Mouse (Mus musculus): ENCODE results near the gene Macrod2.

Macrod2 gene

DNA sequence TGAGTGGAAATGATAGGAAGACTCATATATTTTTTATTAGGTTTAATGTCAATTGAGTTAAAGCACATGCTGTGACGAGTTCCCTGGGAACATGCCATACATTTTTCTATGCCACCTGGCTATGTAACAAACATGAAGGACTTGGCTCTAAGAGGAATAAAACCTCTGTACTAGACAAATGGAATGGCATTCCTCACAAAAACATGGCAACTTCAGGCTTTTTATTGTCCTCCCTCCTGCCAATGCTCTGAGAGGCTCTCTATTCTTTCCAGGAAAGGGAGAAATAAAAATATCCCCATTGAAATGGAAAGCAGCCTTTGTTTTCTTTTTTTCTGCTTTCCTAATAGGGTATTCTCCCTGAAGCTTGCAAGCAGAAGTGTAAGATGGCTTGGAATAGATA is 1559.7 kb downstream of the Macrod2 start:
- no peak for DNase-seq (ENCODE audit: low read depth, low spot score)

DNA sequence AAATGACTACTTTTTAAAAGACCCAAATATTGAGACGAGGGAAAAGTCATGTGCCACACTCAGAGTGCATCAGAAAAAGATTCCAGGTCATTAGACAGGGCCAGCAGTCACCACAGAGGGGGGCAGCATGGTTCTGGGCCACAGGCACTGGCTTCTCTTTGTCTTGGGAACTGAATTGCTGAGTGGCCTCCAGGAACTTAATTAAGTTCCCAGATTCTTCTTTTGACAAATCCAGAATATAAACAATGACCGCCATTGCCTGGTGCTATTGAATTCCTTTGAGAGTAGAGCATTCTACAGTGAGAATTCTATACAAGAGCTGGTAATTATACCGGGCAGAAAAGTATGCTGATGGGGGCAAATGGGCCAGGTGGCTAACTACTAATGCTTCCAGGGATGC is 1560.1 kb downstream of the Macrod2 start:
- DNase-seq (ENCODE audit: low read depth, low spot score) = no peak

- no peak for DNase-seq (ENCODE audit: low read depth, low spot score)
These were observed 1567.8 kb downstream of the Macrod2 start for GRCm38 (mm10) chr2:141962868-141963267.

DNA sequence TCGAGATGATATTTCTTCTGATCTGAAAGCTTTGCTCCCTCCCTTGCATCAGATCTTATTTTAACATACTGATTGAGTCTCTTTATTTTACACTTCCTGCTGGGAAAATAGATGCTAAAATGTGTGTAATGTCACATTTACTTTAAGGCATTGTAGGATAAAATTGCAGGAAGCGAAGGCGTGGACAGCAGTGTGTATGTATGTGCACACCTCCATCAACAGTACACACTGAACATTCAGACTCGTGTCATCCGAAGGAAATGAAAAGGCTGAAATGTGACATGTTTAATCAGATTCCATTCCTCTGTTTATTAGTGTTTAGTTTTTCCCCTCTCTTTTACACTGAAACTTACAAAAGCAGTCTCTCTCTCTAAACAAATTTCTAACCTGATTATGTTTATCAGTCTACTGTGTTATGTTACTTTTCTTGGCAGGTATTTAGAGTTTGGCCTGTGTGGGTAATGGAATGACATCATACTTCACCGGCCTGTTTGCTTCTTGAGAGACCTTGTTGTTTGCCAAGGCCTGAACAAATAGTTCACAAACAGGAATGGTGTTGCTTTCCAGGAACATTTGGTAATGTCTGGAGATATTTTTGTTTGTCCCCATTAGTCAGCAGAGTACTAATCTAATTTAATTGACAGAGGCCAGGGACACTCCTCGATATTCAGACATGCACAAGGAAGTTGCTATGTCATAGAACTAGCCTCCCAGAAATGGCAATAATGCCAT is 1588.7 kb downstream of the Macrod2 start:
- DNase-seq (ENCODE audit: low read depth, low spot score) = no peak

DNA sequence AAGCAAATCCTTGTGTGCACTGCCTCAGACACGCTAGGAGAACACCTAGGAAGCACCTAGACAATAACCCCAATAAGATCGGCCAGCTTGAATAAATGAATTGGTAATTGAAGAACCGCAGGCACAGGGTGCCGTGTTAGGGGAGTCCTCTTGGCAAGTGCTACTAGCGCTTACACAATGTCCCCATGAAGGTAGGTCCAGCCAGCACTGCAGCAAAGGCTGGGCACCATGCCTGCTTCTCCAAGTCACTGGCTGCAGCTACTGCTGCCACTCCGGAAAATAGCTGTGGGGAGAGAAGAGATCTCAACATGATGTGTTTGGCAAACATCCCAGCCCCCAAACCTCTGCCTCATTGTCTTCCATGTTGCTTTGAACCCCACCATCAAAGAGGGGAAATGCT is 1603.8 kb downstream of the Macrod2 start:
- DNase-seq (ENCODE audit: low read depth, low spot score) = no peak

- no peak for DNase-seq (ENCODE audit: low read depth, low spot score)
These were observed 1629.5 kb downstream of the Macrod2 start for GRCm38 (mm10) chr2:142024534-142025155.

DNA sequence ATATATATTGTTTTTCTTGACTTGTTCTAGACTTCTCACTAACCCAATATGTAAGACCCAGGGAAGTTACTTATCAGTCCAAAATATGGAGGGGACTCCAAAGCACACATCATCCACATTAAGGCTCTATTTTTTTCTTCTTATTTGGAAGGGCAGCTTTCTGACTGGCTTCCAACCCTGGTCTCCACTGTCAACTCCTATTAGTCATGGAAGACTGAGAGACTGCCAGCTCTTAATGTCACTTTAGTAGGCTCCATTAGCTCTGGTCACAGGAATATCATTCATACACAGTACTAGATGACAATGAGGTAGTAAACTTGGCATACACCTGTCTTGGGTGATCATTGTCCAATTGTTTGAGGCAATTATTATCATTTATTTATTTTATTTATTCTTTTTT is 1631.6 kb downstream of the Macrod2 start:
- DNase-seq (ENCODE audit: low read depth, low spot score) = no peak

- DNase-seq (ENCODE audit: low read depth, low spot score) = no peak
These were observed 1635.9 kb downstream of the Macrod2 start for GRCm38 (mm10) chr2:142030756-142031646.

- no peak for DNase-seq (ENCODE audit: low read depth, low spot score)
These were observed 1660.5 kb downstream of the Macrod2 start for GRCm38 (mm10) chr2:142055576-142055975.

- DNase-seq (ENCODE audit: low read depth, low spot score) = no peak
These were observed 1663.0 kb downstream of the Macrod2 start for GRCm38 (mm10) chr2:142057889-142058750.

GRCm38 (mm10) chr2:142058751-142059090 is 1663.6 kb downstream of the Macrod2 start:
- no peak for DNase-seq (ENCODE audit: low read depth, low spot score)

DNA sequence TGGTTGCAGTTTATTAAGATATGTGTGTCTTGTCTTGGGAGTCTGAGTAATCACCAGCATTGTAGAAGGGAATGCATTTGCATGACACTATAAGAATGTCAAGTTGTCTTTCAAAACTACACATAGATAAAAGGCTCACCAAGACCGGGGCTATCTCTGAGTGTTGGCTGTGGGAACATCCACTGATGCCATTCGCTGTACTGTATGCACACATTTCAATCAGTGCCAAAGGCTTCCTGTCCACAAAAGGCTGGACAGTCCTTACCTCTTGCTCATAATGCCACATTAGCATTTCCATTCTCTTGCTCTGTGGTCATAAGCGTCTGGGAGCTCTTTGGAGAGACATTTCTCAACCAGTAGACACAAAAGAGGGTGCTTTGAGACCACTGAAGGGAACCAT is 1713.8 kb downstream of the Macrod2 start:
- DNase-seq (ENCODE audit: low read depth, low spot score) = no peak

DNA sequence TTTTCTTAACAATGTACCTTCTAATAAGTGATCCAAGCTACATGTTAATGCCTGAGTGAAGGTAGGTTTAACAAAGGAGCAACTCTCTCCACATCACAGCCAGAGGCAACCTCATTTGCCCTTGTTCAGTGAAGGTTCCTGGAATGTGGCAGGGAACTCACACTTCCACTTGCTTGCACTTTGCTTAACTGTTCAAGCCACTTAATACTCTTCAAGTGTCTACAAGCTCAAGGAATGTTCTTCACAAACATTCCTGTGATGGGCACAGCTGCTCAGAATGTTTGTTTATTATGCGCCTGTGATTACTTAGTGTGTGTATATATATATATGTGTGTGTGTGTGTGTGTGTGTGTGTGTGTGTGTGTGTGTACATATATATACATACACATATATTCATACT is 1721.5 kb downstream of the Macrod2 start:
- DNase-seq (ENCODE audit: low read depth, low spot score) = no peak

- no peak for DNase-seq (ENCODE audit: low read depth, low spot score)
These were observed 1733.0 kb downstream of the Macrod2 start for GRCm38 (mm10) chr2:142128109-142128508.

GRCm38 (mm10) chr2:142129166-142129565 is 1734.1 kb downstream of the Macrod2 start:
- DNase-seq (ENCODE audit: low read depth, low spot score) = no peak

- DNase-seq (ENCODE audit: low read depth, low spot score) = no peak
These were observed 1754.2 kb downstream of the Macrod2 start for GRCm38 (mm10) chr2:142149310-142149709.

GRCm38 (mm10) chr2:142163506-142164275 is 1768.6 kb downstream of the Macrod2 start:
- DNase-seq (ENCODE audit: low read depth, low spot score) = no peak

DNA sequence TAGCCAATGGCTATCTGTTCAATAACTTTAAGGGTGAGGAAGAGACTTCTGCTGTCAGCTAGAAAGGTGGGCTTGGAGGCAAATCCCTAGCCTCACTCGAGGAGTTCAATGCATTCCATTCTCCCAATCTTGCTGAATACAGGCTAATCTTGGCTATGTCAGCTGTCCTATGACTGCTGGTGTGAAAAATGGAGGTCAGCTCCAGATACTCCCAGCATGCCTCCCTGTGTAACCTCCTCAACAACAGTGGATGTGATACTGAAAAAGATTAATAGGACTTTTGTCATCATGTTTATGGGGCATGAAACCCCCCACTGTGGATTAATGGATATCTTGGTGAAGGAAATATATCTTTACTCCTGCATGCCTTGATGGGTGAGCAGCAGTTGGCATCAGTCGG is 1774.5 kb downstream of the Macrod2 start:
- no peak for DNase-seq (ENCODE audit: low read depth, low spot score)

GRCm38 (mm10) chr2:142172706-142173105 is 1777.6 kb downstream of the Macrod2 start:
- DNase-seq (ENCODE audit: low read depth, low spot score) = peak; percentile 85

DNA sequence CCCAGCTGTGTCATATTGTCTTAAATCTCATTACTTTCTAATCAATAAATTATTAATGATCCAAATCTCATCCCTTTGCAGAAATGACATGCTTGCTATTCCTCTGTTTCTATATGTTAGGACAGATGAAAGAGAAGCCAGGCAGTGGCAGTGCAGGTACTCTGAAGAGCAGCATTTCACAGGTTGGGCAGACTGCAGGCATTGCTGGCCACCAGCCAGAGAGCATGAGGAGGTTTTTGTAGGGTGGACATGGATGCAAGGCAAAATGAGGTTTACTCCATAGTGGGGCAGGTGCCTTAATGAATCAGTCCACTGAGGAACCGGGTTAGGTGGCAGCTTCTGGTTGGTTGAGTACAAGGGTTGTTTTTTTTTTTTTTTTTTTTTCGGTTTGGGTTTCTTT is 1778.9 kb downstream of the Macrod2 start:
- DNase-seq (ENCODE audit: low read depth, low spot score) = no peak

DNA sequence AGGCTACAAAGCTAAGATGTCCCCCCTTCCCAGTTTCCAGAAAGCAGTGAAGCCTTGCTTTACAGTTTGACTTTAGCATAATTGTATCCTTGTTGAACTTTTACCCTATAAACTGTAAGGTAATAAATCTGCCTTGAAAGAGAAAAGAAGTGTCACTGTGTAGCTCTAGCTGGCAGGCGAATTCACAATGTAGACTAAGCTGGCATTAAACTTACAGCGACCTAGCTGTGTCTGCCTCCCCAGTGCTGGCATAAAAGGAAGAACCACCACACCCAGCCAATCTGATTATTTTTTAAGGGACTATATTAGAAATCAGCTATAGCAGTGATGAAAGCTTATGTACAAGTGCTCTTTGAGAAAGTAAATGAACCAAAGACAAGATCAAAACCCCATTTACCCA is 1791.8 kb downstream of the Macrod2 start:
- no peak for DNase-seq (ENCODE audit: low read depth, low spot score)

Measured in telencephalon, adult 2 months (tissue).